Mouse (Mus musculus) kidney, embryonic 14.5 days (tissue): ENCODE data around the gene Camta2. TPM values are rescaled to one million over a fixed set of nuclear protein-coding genes. Genes with fewer than 3 reads are reported as not detected.

Experiments used
- ATAC-seq: fragments of 200-750 bp; cut with Nextera tagmentation; 2 replicates; pipeline ENCODE4 v1.8.0; 2017; ENCODE audit warnings: moderate number of reproducible peaks, mild to moderate bottlenecking, moderate TSS enrichment, moderate library complexity; ENCODE audit not compliant: low FRiP score, low TSS enrichment
- H3K27ac ChIP-seq: fragments of 300-500 bp; sonication (generic); 2 replicates; pipeline ENCODE4 v1.5.1; 2014; ENCODE audit warnings: low read depth, mild to moderate bottlenecking, low read length, moderate library complexity, mixed read lengths
- H3K27me3 ChIP-seq: fragments of 300-500 bp; sonication (generic); 2 replicates; pipeline ENCODE4 v1.6.1; 2014; ENCODE audit warnings: mild to moderate bottlenecking, low read length; ENCODE audit not compliant: control insufficient read depth, insufficient read depth
- H3K36me3 ChIP-seq: fragments of 300-500 bp; sonication (generic); 2 replicates; pipeline ENCODE4 v1.6.1; 2014; ENCODE audit warnings: low read length, mixed read lengths; ENCODE audit not compliant: control insufficient read depth, insufficient read depth
- H3K4me1 ChIP-seq: fragments of 300-500 bp; sonication (generic); 2 replicates; pipeline ENCODE4 v1.6.1; 2014; ENCODE audit warnings: low read length, mixed read lengths; ENCODE audit not compliant: control insufficient read depth, insufficient read depth
- H3K4me2 ChIP-seq: fragments of 300-500 bp; sonication (generic); replicated peaks from 2 replicates; pipeline ENCODE4 v1.6.1; 2014; ENCODE audit warnings: low read depth, mild to moderate bottlenecking, low read length
- H3K4me3 ChIP-seq: fragments of 300-500 bp; sonication (generic); 2 replicates; pipeline ENCODE4 v1.5.1; 2014; ENCODE audit warnings: mild to moderate bottlenecking, low read length
- H3K9ac ChIP-seq: fragments of 300-500 bp; sonication (generic); 2 replicates; pipeline ENCODE4 v1.6.1; 2014; ENCODE audit warnings: low read depth, mild to moderate bottlenecking, low read length, moderate library complexity
- H3K9me3 ChIP-seq: fragments of 300-500 bp; sonication (generic); 2 replicates; pipeline ENCODE4 v1.6.1; 2016; ENCODE audit warnings: low read length; ENCODE audit not compliant: control insufficient read depth
- WGBS: fragments of 180-500 bp; shearing (Covaris S2); extraction: QIAGEN DNeasy Blood & Tissue Kit; methylation state at CpG from one replicate; pipeline ENCODE4 v1.1.7; 2014; 5-methylcytosine and 5-hydroxymethylcytosine counted together
- polyA plus RNA-seq: library from polyadenylated mRNA; unstranded; fragments of >200 nt; fragmentation: Nextera tagmentation; extraction: Ambion mirVana; gene quantifications from 2 replicates; pipeline ENCODE4 v1.2.1, GENCODE M21; 2014

Gene Camta2
- 10.8 and 16.1 TPM in 2 replicates for polyA plus RNA-seq

DNA sequence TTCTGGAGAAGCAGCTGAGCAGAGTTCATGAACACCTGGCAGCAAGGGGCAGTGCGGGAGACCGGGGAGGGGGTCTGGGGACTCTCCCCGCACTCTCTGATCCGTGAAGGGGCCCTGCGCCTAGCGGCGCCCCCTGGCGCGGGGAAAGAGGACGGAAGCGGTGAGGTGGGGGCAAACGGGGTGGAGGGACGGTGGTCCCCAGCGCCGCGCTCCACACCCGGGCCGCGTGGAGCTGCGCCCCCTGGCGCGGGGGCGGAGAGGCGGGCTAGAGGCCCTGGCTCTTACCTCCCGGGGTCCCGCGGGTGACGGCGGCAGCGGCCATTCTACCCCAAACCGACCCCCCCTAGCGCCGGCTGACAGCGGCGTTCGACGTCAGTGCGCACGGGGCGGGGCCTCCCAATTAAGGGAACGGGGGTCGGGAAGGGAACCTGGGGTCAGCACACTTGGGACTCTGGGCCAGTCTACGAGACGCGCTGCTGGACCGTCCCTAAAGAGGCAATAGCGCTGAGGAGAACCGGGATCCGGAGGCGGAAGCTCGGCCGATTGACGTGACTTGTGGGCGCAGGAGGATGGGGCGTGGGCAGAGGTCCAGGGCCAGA is at the start of gene Camta2:
Camta2 (minus strand) TSS at position 505 of the 599 bp plus-strand sequence.
- peak within 1 kb of the TSS; percentile 82 for H3K9ac ChIP-seq
- peak within 1 kb of the TSS; percentile 83 for H3K4me3 ChIP-seq
- no peaks in the 10 kb centered on the region for H3K9me3 ChIP-seq
- ATAC-seq, result peak; percentile 91
- H3K36me3 ChIP-seq, result peaks cover 26% of the 10 kb centered on the region
- H3K4me2 ChIP-seq, result peak within 1 kb of the TSS; percentile 74
- H3K27me3 ChIP-seq, result no peaks in the 10 kb centered on the region
- H3K27ac ChIP-seq, result peak within 1 kb of the TSS; percentile 81
- peaks cover 7% of the 10 kb centered on the region; the same call in 1 of the 2 replicates for H3K4me1 ChIP-seq
- under 1% methylated on average over 51 of the region's 55 CpGs for WGBS

GRCm38 (mm10) chr11:70733256-70733655 is 45.4 kb upstream of the Camta2 start:
- H3K4me2 ChIP-seq, result no peak overlapping the region
- no peak overlapping the region for H3K9ac ChIP-seq
- H3K36me3 ChIP-seq, result peaks cover 9% of the 10 kb centered on the region
- H3K4me3 ChIP-seq, result no peak overlapping the region
- no peaks in the 10 kb centered on the region for H3K27me3 ChIP-seq
- H3K27ac ChIP-seq, result no peak overlapping the region
- 63% methylated on average over 5 of the region's 5 CpGs for WGBS
- no peaks in the 10 kb centered on the region for H3K4me1 ChIP-seq
- no peaks in the 10 kb centered on the region for H3K9me3 ChIP-seq
- no peak for ATAC-seq

- Histone ChIP-seq H3K4me2 (no peak overlapping the region), H3K36me3 (peaks cover 30% of the 10 kb centered on the region), H3K4me3 (no peak overlapping the region), H3K4me1 (no peaks in the 10 kb centered on the region), H3K9me3 (no peaks in the 10 kb centered on the region), H3K27ac (no peak overlapping the region), H3K27me3 (no peaks in the 10 kb centered on the region), H3K9ac (no peak overlapping the region)
- ATAC-seq, result no peak
- WGBS, result 72% methylated on average over 5 of the region's 5 CpGs
Observed at GRCm38 (mm10) chr11:70731178-70731577, 43.3 kb upstream of the Camta2 start.

GRCm38 (mm10) chr11:70730427-70731038 is 42.6 kb upstream of the Camta2 start:
- Histone ChIP-seq H3K4me2 (no peak overlapping the region), H3K9ac (no peak overlapping the region), H3K27ac (no peak overlapping the region), H3K4me3 (no peak overlapping the region), H3K4me1 (no peaks in the 10 kb centered on the region), H3K27me3 (no peaks in the 10 kb centered on the region), H3K36me3 (peaks cover 36% of the 10 kb centered on the region), H3K9me3 (no peaks in the 10 kb centered on the region)
- 84% methylated on average over 9 of the region's 9 CpGs for WGBS
- ATAC-seq, result no peak

GRCm38 (mm10) chr11:70727385-70727784 is 39.5 kb upstream of the Camta2 start:
- H3K27me3 ChIP-seq, result no peaks in the 10 kb centered on the region
- no peak overlapping the region for H3K27ac ChIP-seq
- 90% methylated on average over 5 of the region's 5 CpGs for WGBS
- no peaks in the 10 kb centered on the region for H3K9me3 ChIP-seq
- no peak overlapping the region for H3K4me3 ChIP-seq
- no peaks in the 10 kb centered on the region for H3K4me1 ChIP-seq
- no peak overlapping the region for H3K4me2 ChIP-seq
- peaks cover 60% of the 10 kb centered on the region for H3K36me3 ChIP-seq
- no peak overlapping the region for H3K9ac ChIP-seq
- no peak for ATAC-seq

GRCm38 (mm10) chr11:70726585-70726984 is 38.7 kb upstream of the Camta2 start:
- Histone ChIP-seq H3K4me2 (no peak overlapping the region), H3K36me3 (peaks cover 65% of the 10 kb centered on the region), H3K9me3 (no peaks in the 10 kb centered on the region), H3K27ac (no peak overlapping the region), H3K4me1 (no peaks in the 10 kb centered on the region), H3K27me3 (no peaks in the 10 kb centered on the region), H3K4me3 (no peak overlapping the region), H3K9ac (no peak overlapping the region)
- no peak for ATAC-seq
- WGBS, result 92% methylated on average over 2 of the region's 2 CpGs

DNA sequence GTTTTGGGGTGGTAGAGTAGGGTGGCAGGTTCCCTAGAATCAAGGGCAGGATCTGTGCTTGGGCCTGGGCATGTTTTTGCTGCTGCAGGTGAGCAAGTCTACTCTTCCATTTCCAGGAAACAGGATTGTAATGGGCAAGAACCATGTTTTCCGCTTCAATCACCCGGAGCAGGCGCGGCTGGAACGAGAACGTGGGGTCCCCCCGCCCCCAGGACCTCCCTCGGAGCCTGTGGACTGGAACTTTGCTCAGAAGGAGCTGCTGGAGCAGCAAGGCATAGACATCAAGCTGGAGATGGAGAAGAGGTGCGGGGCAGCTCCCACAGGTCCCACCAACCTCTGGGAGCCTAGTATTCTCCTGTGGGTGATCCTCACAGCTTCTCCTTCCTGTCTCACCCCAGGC is 36.8 kb upstream of the Camta2 start:
- 85% methylated on average over 9 of the region's 9 CpGs for WGBS
- H3K4me3 ChIP-seq, result no peak overlapping the region

DNA sequence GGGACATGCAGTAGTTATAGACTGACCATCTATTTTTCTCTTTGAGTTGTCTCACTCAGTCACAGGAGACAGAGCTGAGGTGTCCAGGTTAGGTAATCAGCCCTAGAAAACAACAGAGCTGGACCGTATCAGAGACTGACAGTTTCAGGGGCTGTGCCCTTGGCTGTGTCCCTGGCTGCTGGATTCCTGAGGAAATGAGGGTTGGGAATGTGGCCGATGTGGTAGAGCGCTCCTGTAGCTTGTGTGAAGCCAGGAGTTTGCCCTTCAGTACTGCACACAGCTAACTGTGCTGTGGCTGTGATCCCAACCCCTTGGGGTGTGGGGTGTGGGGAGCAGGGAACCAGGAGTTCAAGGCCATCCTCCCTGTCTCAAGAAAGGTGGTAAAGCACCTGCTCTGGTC is 33.2 kb upstream of the Camta2 start:
- Histone ChIP-seq H3K4me2 (no peak overlapping the region), H3K9me3 (no peaks in the 10 kb centered on the region), H3K36me3 (peaks cover 80% of the 10 kb centered on the region), H3K27ac (no peak overlapping the region), H3K4me1 (no peaks in the 10 kb centered on the region), H3K9ac (no peak overlapping the region), H3K4me3 (no peak overlapping the region), H3K27me3 (no peaks in the 10 kb centered on the region)
- ATAC-seq, result no peak
- 85% methylated on average over 3 of the region's 3 CpGs for WGBS

More for the DNA sequence above, 36.8 kb upstream of the Camta2 start:
- Histone ChIP-seq H3K4me2 (no peak overlapping the region), H3K9me3 (no peaks in the 10 kb centered on the region), H3K27me3 (no peaks in the 10 kb centered on the region), H3K4me1 (no peaks in the 10 kb centered on the region), H3K36me3 (peaks cover 80% of the 10 kb centered on the region), H3K9ac (no peak overlapping the region), H3K27ac (no peak overlapping the region)
- no peak for ATAC-seq

GRCm38 (mm10) chr11:70720567-70720966 is 32.7 kb upstream of the Camta2 start:
- H3K9me3 ChIP-seq, result no peaks in the 10 kb centered on the region
- no peak overlapping the region for H3K9ac ChIP-seq
- WGBS, result 92% methylated on average over 3 of the region's 3 CpGs
- peaks cover 78% of the 10 kb centered on the region for H3K36me3 ChIP-seq
- H3K4me3 ChIP-seq, result no peak overlapping the region
- ATAC-seq, result no peak
- H3K4me2 ChIP-seq, result no peak overlapping the region
- H3K27ac ChIP-seq, result no peak overlapping the region
- H3K4me1 ChIP-seq, result no peaks in the 10 kb centered on the region
- no peaks in the 10 kb centered on the region for H3K27me3 ChIP-seq
